Mouse (Mus musculus) lung, postnatal 0 days (tissue): ENCODE data around the gene Nln. TPM values are rescaled to one million over a fixed set of nuclear protein-coding genes. Genes with fewer than 3 reads are reported as not detected.

Experiments used
- ATAC-seq: fragments of 200-750 bp; cut with Nextera tagmentation; 2 replicates; pipeline ENCODE4 v1.8.0; 2017; ENCODE audit warnings: moderate library complexity
- DNase-seq: peaks from one replicate; pipeline ENCODE4 v3.0.0-alpha.2; 2016; ENCODE audit warnings: low spot score
- H3K27ac ChIP-seq: fragments of 300-500 bp; sonication (generic); 2 replicates; pipeline ENCODE4 v1.5.1; 2014; ENCODE audit warnings: antibody characterized with exemption, mild to moderate bottlenecking, low read length, mixed read lengths
- H3K27me3 ChIP-seq: fragments of 300-500 bp; sonication (generic); replicated peaks from 2 replicates; pipeline ENCODE4 v1.6.1; 2014; ENCODE audit warnings: low read length, mixed read lengths; ENCODE audit not compliant: insufficient read depth
- H3K36me3 ChIP-seq: fragments of 300-500 bp; sonication (generic); 2 replicates; pipeline ENCODE4 v1.6.1; 2014; ENCODE audit warnings: low read length, mixed read lengths; ENCODE audit not compliant: insufficient read depth
- H3K4me1 ChIP-seq: fragments of 300-500 bp; sonication (generic); 2 replicates; pipeline ENCODE4 v1.6.1; 2014; ENCODE audit warnings: antibody characterized with exemption, low read depth, low read length, mixed read lengths; ENCODE audit not compliant: insufficient read depth
- H3K4me2 ChIP-seq: fragments of 300-500 bp; sonication (generic); replicated peaks from 2 replicates; pipeline ENCODE4 v1.6.1; 2014; ENCODE audit warnings: low read depth, mild to moderate bottlenecking, low read length, moderate library complexity, mixed read lengths
- H3K4me3 ChIP-seq: fragments of 300-500 bp; sonication (generic); 2 replicates; pipeline ENCODE4 v1.5.1; 2014; ENCODE audit warnings: low read depth, low read length
- H3K9ac ChIP-seq: fragments of 300-500 bp; sonication (generic); replicated peaks from 2 replicates; pipeline ENCODE4 v1.6.1; 2014; ENCODE audit warnings: low read depth, mild to moderate bottlenecking
- H3K9me3 ChIP-seq: fragments of 300-500 bp; sonication (generic); 2 replicates; pipeline ENCODE4 v1.6.1; 2016; ENCODE audit warnings: low read length, mixed read lengths
- CTCF ChIP-seq: IDR thresholded peaks from 2 replicates; pipeline ENCODE4 v1.5.1; 2016; ENCODE audit warnings: antibody characterized with exemption, mild to moderate bottlenecking
- EP300 ChIP-seq: IDR thresholded peaks from 2 replicates; pipeline ENCODE4 v1.6.1; 2016; ENCODE audit warnings: antibody characterized with exemption, mild to moderate bottlenecking, control low read depth
- WGBS: fragments of 180-500 bp; shearing (Covaris S2); extraction: QIAGEN DNeasy Blood & Tissue Kit; methylation state at CpG from one replicate; pipeline ENCODE4 v1.1.7; 2014; 5-methylcytosine and 5-hydroxymethylcytosine counted together
- polyA plus RNA-seq: library from polyadenylated mRNA; unstranded; fragments of >200 nt; fragmentation: Nextera tagmentation; extraction: Ambion mirVana; gene quantifications from 2 replicates; pipeline ENCODE4 v1.2.1, GENCODE M21; 2015

Gene Nln
- polyA plus RNA-seq, 1 experiment from 2014 or later, result 13.0 TPM

DNA sequence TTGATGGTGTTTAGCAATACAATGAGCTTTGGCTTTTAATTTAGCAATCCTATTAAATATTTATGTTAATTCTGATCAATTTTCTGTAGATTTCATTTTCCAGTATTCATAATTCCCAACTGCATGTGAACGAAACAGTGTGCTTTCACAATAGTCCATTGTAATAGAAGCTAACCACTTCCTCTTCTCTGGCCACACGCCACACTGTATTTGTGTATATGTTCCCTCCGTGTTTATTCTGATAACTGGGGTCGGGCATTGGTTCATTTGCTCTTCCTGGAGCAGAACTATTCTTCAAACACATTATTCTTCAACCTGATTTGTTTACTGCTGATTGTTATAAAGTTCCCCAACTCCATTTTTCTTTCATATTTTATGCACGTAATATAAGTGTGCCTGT, 135.4 kb downstream of the Nln start:
- DNase-seq (peak; percentile 67), ATAC-seq (peak; percentile 16; the same call in 1 of the 2 replicates)
- WGBS, result 19% methylated on average over 5 of the region's 5 CpGs
- H3K27ac ChIP-seq, result no peak overlapping the region
- peaks cover 10% of the 10 kb centered on the region; the same call in 1 of the 2 replicates for H3K4me1 ChIP-seq
- H3K36me3 ChIP-seq, result no peaks in the 10 kb centered on the region
- H3K4me3 ChIP-seq, result no peak overlapping the region
- TF ChIP-seq CTCF (no peak), EP300 (peak; percentile 83)
- no peak overlapping the region for H3K9ac ChIP-seq
- H3K4me2 ChIP-seq, result peak overlapping the region; percentile 4; the same call in 1 of the 2 replicates
- no peaks in the 10 kb centered on the region for H3K27me3 ChIP-seq
- H3K9me3 ChIP-seq, result no peaks in the 10 kb centered on the region

Other genes with a start within 250 kb of the Nln start
- gene Erbin, start 189.1 kb downstream of the Nln start, polyA plus RNA-seq, result 19.0 and 21.9 TPM in 2 replicates
- gene Sgtb, start 127 bp upstream of the Nln start, polyA plus RNA-seq, result 4.7 and 5.5 TPM in 2 replicates
- 30.8 and 33.2 TPM in 2 replicates for gene Trappc13, start 68.9 kb upstream of the Nln start, polyA plus RNA-seq
- gene Trim23, start 69.2 kb upstream of the Nln start, polyA plus RNA-seq, result 11.3 and 12.2 TPM in 2 replicates
- gene Cenpk, start 119.0 kb upstream of the Nln start, polyA plus RNA-seq, result 7.2 and 7.8 TPM in 2 replicates
- 8.3 and 8.7 TPM in 2 replicates for gene Ppwd1, start 119.2 kb upstream of the Nln start, polyA plus RNA-seq
- gene Adamts6, start 178.2 kb upstream of the Nln start, polyA plus RNA-seq, result 0.79 and 1.1 TPM in 2 replicates